ENCODE assay signal across 9 mouse cellular contexts in genomic region chr5:74196307-74196618, GRCm38 (mm10). TPM values are rescaled to one million over a fixed set of nuclear protein-coding genes. Genes with fewer than 3 reads are reported as not detected.
DNase-seq lines count a peak whose midpoint lies in the region; ATAC-seq and TF ChIP-seq lines count a peak whose summit lies in the region.
"Had no signal": no experiment of that assay in that cellular context is flagged by ENCODE, and none has a peak within 500 bp of the region (broad histone marks: within the 10 kb centered on the region; RNA-seq: fewer than 3 reads in every experiment).

No protein-coding gene starts in this region.

- peaks cover 31% of the 10 kb centered on the region for H3K27me3 ChIP-seq in forebrain, embryonic 10.5 days (ENCODE audit: poor library complexity, severe bottlenecking)
- no peaks in the 10 kb centered on the region for H3K27me3 ChIP-seq in intestine, postnatal 0 days (replicated peaks; ENCODE audit: control insufficient read depth, insufficient read depth, low read length)
- H3K27me3 ChIP-seq in liver, postnatal 0 days (ENCODE audit: insufficient read depth, low read length) = 0 out of 2 replicates have a peak, but pooled peaks cover 5% of the 10 kb centered on the region
- no peaks in the 10 kb centered on the region for H3K27me3 ChIP-seq in stomach, embryonic 14.5 days (ENCODE audit: control insufficient read depth, insufficient read depth, low read length)

- H3K4me3 ChIP-seq in forebrain, embryonic 10.5 days = peak overlapping the region; percentile 93
- H3K4me3 ChIP-seq in intestine, postnatal 0 days (ENCODE audit: low read depth, low read length) = peak overlapping the region; percentile 80
- peak overlapping the region; percentile 83 for H3K4me3 ChIP-seq in liver, postnatal 0 days (ENCODE audit: low read depth, low read length)
- H3K4me3 ChIP-seq in stomach, embryonic 14.5 days (ENCODE audit: low read depth, low read length) = peak overlapping the region; percentile 66

- H3K36me3 ChIP-seq in forebrain, embryonic 10.5 days (replicated peaks) = peaks cover 37% of the 10 kb centered on the region
- peaks cover 21% of the 10 kb centered on the region for H3K36me3 ChIP-seq in intestine, postnatal 0 days (ENCODE audit: control insufficient read depth, insufficient read depth)
- peaks cover 13% of the 10 kb centered on the region for H3K36me3 ChIP-seq in liver, postnatal 0 days (replicated peaks; ENCODE audit: insufficient read depth, low read length)
- peaks cover 25% of the 10 kb centered on the region for H3K36me3 ChIP-seq in stomach, embryonic 14.5 days (ENCODE audit: control insufficient read depth, insufficient read depth, low read length)
- H3K36me3 ChIP-seq: G1E had no signal

- no peak for TF ChIP-seq EP300 in liver, postnatal 0 days (IDR thresholded peaks at IDR 0.05; ENCODE audit: low read depth)

- peaks cover 70% of the 10 kb centered on the region for H3K4me1 ChIP-seq in forebrain, embryonic 10.5 days
- H3K4me1 ChIP-seq in intestine, postnatal 0 days (replicated peaks; ENCODE audit: control insufficient read depth, insufficient read depth, low read length) = 0 out of 2 replicates have a peak, but pooled peaks cover 3% of the 10 kb centered on the region
- peaks cover 10% of the 10 kb centered on the region; the same call in 1 of the 2 replicates for H3K4me1 ChIP-seq in liver, postnatal 0 days (ENCODE audit: insufficient read depth)
- H3K4me1 ChIP-seq in stomach, embryonic 14.5 days (ENCODE audit: control insufficient read depth, insufficient read depth, low read length) = peaks cover 34% of the 10 kb centered on the region

- H3K27ac ChIP-seq in forebrain, embryonic 10.5 days = peak overlapping the region; percentile 93
- no peak overlapping the region for H3K27ac ChIP-seq in intestine, postnatal 0 days (ENCODE audit: low read depth, low read length)
- H3K27ac ChIP-seq in liver, postnatal 0 days (ENCODE audit: low read depth) = peak overlapping the region; percentile 5; the same call in 1 of the 2 replicates
- peak overlapping the region; percentile 0; the same call in 1 of the 2 replicates for H3K27ac ChIP-seq in stomach, embryonic 14.5 days (ENCODE audit: low read length)

- no peak for ATAC-seq in intestine, postnatal 0 days
- ATAC-seq in liver, postnatal 0 days = no peak
- no peak for ATAC-seq in stomach, embryonic 14.5 days (ENCODE audit: insufficient number of reproducible peaks, insufficient read depth, low FRiP score, low read depth)
- ATAC-seq in erythroid progenitor cell, adult 5-6 weeks (replicated peaks; ENCODE audit: low FRiP score, poor library complexity, severe bottlenecking) = no peak

- peak; percentile 53 to 60 for DNase-seq in cerebellum, postnatal 10 days
- no peak for DNase-seq in cerebellum, adult 8-10 months
- no peak for DNase-seq in forebrain, embryonic 10.5 days (ENCODE audit: extremely low spot score, low spot score)
- DNase-seq in liver, postnatal 0 days = peak; percentile 37
- DNase-seq in gastrocnemius, postnatal 36 days = no peak

- peak; percentile 52 for TF ChIP-seq CTCF in intestine, postnatal 0 days (IDR thresholded peaks at IDR 0.05; ENCODE audit: low read depth)
- peak; percentile 29 for TF ChIP-seq CTCF in liver, postnatal 0 days (IDR thresholded peaks at IDR 0.05; ENCODE audit: low read depth)

- intact Hi-C loops in gastrocnemius, postnatal 36 days (cut with DNase I) = loop anchor here (5.0 kb wide), 2 partner anchors 81 to 104 kb away; no protein-coding TSS in a partner anchor

- H3K9me3 ChIP-seq in forebrain, embryonic 10.5 days = no peaks in the 10 kb centered on the region
- no peaks in the 10 kb centered on the region for H3K9me3 ChIP-seq in intestine, postnatal 0 days (ENCODE audit: control insufficient read depth)
- no peaks in the 10 kb centered on the region for H3K9me3 ChIP-seq in liver, postnatal 0 days (ENCODE audit: low read length)
- H3K9me3 ChIP-seq in stomach, embryonic 14.5 days (ENCODE audit: control insufficient read depth, low read depth, low read length) = no peaks in the 10 kb centered on the region
- H3K9me3 ChIP-seq: G1E had no signal

- H3K4me2 ChIP-seq in intestine, postnatal 0 days (replicated peaks; ENCODE audit: low read depth) = peak overlapping the region; percentile 98
- H3K4me2 ChIP-seq in liver, postnatal 0 days (ENCODE audit: low read depth, low read length) = peak overlapping the region; percentile 89
- peak overlapping the region; percentile 93 for H3K4me2 ChIP-seq in stomach, embryonic 14.5 days (replicated peaks; ENCODE audit: low read depth, low read length)

- WGBS in forebrain, embryonic 10.5 days = 1% methylated on average over 3 of the region's 4 CpGs
- 7% methylated on average over 4 of the region's 4 CpGs for WGBS in intestine, postnatal 0 days
- 26% methylated on average over 4 of the region's 4 CpGs for WGBS in liver, postnatal 0 days (ENCODE audit: insufficient replicate concordance)
- WGBS in stomach, embryonic 14.5 days = 4% methylated on average over 4 of the region's 4 CpGs

- H3K9ac ChIP-seq in intestine, postnatal 0 days (ENCODE audit: low read depth, low read length) = 0 out of 2 replicates have a peak overlapping the region, but pooled peaks have one; percentile 80
- no peak overlapping the region for H3K9ac ChIP-seq in liver, postnatal 0 days (replicated peaks)
- peak overlapping the region; percentile 83; the same call in 1 of the 2 replicates for H3K9ac ChIP-seq in stomach, embryonic 14.5 days (replicated peaks; ENCODE audit: low read depth, low read length)

RNA-seq across cellular contexts. Expression of gene Rasl11b, which starts 1.2 kb away (rescaled TPM):
- 27.5 and 29.2 TPM in 2 replicates for polyA plus RNA-seq in forebrain, embryonic 10.5 days (2016; fragmentation: Nextera tagmentation; extraction: Ambion mirVana)
- 15.9 and 19.4 TPM in 2 replicates for polyA plus RNA-seq in intestine, postnatal 0 days (2015; fragmentation: Nextera tagmentation; extraction: Ambion mirVana)
- polyA plus RNA-seq in liver, postnatal 0 days (2015; fragmentation: Nextera tagmentation; extraction: Ambion mirVana) = 9.4 and 9.6 TPM in 2 replicates
- polyA plus RNA-seq in stomach, embryonic 14.5 days (2014; fragmentation: Nextera tagmentation; extraction: Ambion mirVana) = 51.2 and 52.0 TPM in 2 replicates
- total RNA-seq in erythroid progenitor cell, adult 5-6 weeks (2015; ENCODE audit: low replicate concordance) = not detected in 2 replicates
- total RNA-seq in erythroid progenitor cell, adult 5-6 weeks (2017; ENCODE audit: low replicate concordance) = not detected in 2 replicates
- total RNA-seq in gastrocnemius, postnatal 36 days (2021) = 1 to 10 TPM; 2.4 to 4.0 TPM

Comparison
In these comparisons a context has a peak if more than half of its experiments do, and no peak if none do; other contexts are left out.
1. DNase-seq: peak in cerebellum, postnatal 10 days (2 of 2) and liver, postnatal 0 days (single experiment); none in cerebellum, adult 8-10 months (single experiment), forebrain, embryonic 10.5 days (single experiment) and gastrocnemius, postnatal 36 days (0 of 2).
2. Peak in every context shown above with its lines, with median percentiles within 50 percentile points of each other: H3K4me3 ChIP-seq and H3K4me2 ChIP-seq.